Mouse (Mus musculus) testis, adult 2 months (tissue): ENCODE measurements around the gene Gm49325.

Source experiments
- CTCF ChIP-seq: fragments of 200-500 bp; IDR thresholded peaks from 2 replicates; pipeline ENCODE4 v1.5.1; 2012; ENCODE audit warnings: low read depth, mild to moderate bottlenecking, inconsistent platforms, low read length, moderate library complexity; ENCODE audit not compliant: control insufficient read depth, insufficient read depth, insufficient replicate concordance
- POLR2A ChIP-seq: fragments of 200-500 bp; IDR thresholded peaks from 2 replicates; pipeline ENCODE4 v1.6.1; 2012; ENCODE audit warnings: low read depth, mild to moderate bottlenecking, inconsistent platforms, low read length, moderate library complexity; ENCODE audit not compliant: control insufficient read depth

DNA sequence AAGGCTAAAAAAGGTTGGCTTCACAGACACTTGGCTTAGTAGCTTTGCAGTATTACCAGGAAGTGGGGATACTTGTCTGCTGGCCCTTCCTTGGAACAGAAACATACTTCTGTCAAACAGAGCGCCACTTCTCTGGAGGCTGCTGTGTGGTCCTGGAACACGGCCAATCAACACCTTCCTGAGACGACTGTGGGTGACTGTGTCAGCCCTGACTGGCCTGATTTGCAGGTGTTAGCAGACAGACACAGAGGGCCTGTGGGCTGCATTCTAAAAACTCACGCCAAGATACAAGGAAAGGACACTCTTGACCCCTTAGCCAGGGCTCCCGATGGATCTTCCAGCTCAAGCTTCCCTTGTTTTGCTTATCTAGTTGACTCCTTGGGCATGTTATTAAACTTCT is 1.0 kb upstream of the Gm49325 start:
- TF ChIP-seq POLR2A: no peak
- no peak for TF ChIP-seq CTCF
